Mouse (Mus musculus) cortical plate, adult 2 months (tissue): ENCODE results near the gene Ddx39.

Experiments
- CTCF ChIP-seq: fragments of 200-500 bp; IDR thresholded peaks from 2 replicates; pipeline ENCODE4 v1.5.1; 2011; ENCODE audit warnings: mild to moderate bottlenecking, control low read depth, low read length; ENCODE audit not compliant: insufficient read depth; ENCODE audit errors: extremely low read depth
- POLR2A ChIP-seq: fragments of 200-500 bp; IDR thresholded peaks from 2 replicates; pipeline ENCODE4 v1.6.1; 2011; ENCODE audit warnings: mild to moderate bottlenecking, low read length, control low read depth; ENCODE audit not compliant: insufficient read depth; ENCODE audit errors: extremely low read depth

DNA sequence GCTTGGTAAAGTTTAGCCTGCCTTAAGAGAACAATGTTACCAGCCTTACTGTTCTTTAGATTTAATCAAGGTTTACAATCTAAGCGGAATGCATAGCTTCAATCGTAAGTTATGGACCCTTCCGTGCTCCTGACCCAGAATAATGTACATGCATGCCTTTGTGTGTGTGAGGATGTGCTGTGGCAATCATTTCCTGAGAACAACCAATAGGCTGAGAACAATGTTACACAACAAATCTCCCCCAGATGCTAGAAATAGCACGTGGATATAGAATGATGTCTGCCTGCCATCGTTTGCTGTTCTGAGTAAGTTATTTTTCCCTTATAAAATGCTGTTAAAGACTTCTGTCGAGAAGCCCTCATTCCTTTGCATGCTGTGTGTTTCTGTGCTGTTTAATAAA, 17.9 kb downstream of the Ddx39 start:
- TF ChIP-seq POLR2A (no peak), CTCF (no peak)
